Mouse (Mus musculus) kidney, embryonic 14.5 days (tissue): ENCODE data around the gene Spsb4. TPM values are rescaled to one million over a fixed set of nuclear protein-coding genes. Genes with fewer than 3 reads are reported as not detected.

Experiments
- ATAC-seq: fragments of 200-750 bp; cut with Nextera tagmentation; 2 replicates; pipeline ENCODE4 v1.8.0; 2017; ENCODE audit warnings: moderate number of reproducible peaks, mild to moderate bottlenecking, moderate TSS enrichment, moderate library complexity; ENCODE audit not compliant: low FRiP score, low TSS enrichment
- H3K27ac ChIP-seq: fragments of 300-500 bp; sonication (generic); 2 replicates; pipeline ENCODE4 v1.5.1; 2014; ENCODE audit warnings: low read depth, mild to moderate bottlenecking, low read length, moderate library complexity, mixed read lengths
- H3K27me3 ChIP-seq: fragments of 300-500 bp; sonication (generic); 2 replicates; pipeline ENCODE4 v1.6.1; 2014; ENCODE audit warnings: mild to moderate bottlenecking, low read length; ENCODE audit not compliant: control insufficient read depth, insufficient read depth
- H3K36me3 ChIP-seq: fragments of 300-500 bp; sonication (generic); 2 replicates; pipeline ENCODE4 v1.6.1; 2014; ENCODE audit warnings: low read length, mixed read lengths; ENCODE audit not compliant: control insufficient read depth, insufficient read depth
- H3K4me1 ChIP-seq: fragments of 300-500 bp; sonication (generic); 2 replicates; pipeline ENCODE4 v1.6.1; 2014; ENCODE audit warnings: low read length, mixed read lengths; ENCODE audit not compliant: control insufficient read depth, insufficient read depth
- H3K4me2 ChIP-seq: fragments of 300-500 bp; sonication (generic); replicated peaks from 2 replicates; pipeline ENCODE4 v1.6.1; 2014; ENCODE audit warnings: low read depth, mild to moderate bottlenecking, low read length
- H3K4me3 ChIP-seq: fragments of 300-500 bp; sonication (generic); 2 replicates; pipeline ENCODE4 v1.5.1; 2014; ENCODE audit warnings: mild to moderate bottlenecking, low read length
- H3K9ac ChIP-seq: fragments of 300-500 bp; sonication (generic); 2 replicates; pipeline ENCODE4 v1.6.1; 2014; ENCODE audit warnings: low read depth, mild to moderate bottlenecking, low read length, moderate library complexity
- H3K9me3 ChIP-seq: fragments of 300-500 bp; sonication (generic); 2 replicates; pipeline ENCODE4 v1.6.1; 2016; ENCODE audit warnings: low read length; ENCODE audit not compliant: control insufficient read depth
- WGBS: fragments of 180-500 bp; shearing (Covaris S2); extraction: QIAGEN DNeasy Blood & Tissue Kit; methylation state at CpG from one replicate; pipeline ENCODE4 v1.1.7; 2014; 5-methylcytosine and 5-hydroxymethylcytosine counted together
- polyA plus RNA-seq: library from polyadenylated mRNA; unstranded; fragments of >200 nt; fragmentation: Nextera tagmentation; extraction: Ambion mirVana; gene quantifications from 2 replicates; pipeline ENCODE4 v1.2.1, GENCODE M21; 2014

Spsb4 gene
- polyA plus RNA-seq, 1 experiment from 2014 or later: 55.6 TPM

DNA sequence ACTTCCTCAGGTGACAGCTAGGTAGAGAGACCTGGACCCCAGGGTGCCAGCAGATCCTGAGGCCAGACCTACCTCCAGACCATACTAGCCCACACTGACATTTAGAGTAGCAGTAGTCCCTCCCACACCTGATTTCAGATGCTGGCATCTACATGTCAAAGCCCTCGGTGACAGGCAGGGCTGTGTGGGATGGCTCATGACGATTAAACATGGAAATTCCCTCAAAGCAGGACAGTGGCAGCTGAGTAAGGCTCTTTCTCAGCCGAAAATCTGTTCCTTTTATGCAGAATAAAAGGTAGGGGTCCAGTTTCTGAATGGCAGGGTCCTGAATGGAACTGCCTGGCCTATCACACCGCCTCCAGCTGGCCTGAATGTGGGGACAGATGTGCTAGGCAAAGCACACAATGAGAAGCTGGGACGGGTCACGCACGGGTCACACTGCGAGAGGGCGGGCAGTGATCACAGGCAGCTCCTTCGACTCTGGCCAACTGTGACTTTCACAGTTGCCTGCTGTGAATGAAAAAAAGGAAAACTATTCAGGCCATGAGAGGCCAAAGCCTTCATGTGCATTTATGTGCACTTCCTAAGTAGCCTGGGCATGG lies 29.2 kb downstream of the Spsb4 start:
- Histone ChIP-seq H3K36me3 (no peaks in the 10 kb centered on the region), H3K9me3 (no peaks in the 10 kb centered on the region), H3K4me1 (peaks cover 62% of the 10 kb centered on the region), H3K4me2 (no peak overlapping the region), H3K4me3 (no peak overlapping the region), H3K9ac (no peak overlapping the region), H3K27me3 (no peaks in the 10 kb centered on the region), H3K27ac (peak overlapping the region; percentile 43; the same call in 1 of the 2 replicates)
- WGBS: 18% methylated on average over 10 of the region's 10 CpGs
- ATAC-seq: no peak

DNA sequence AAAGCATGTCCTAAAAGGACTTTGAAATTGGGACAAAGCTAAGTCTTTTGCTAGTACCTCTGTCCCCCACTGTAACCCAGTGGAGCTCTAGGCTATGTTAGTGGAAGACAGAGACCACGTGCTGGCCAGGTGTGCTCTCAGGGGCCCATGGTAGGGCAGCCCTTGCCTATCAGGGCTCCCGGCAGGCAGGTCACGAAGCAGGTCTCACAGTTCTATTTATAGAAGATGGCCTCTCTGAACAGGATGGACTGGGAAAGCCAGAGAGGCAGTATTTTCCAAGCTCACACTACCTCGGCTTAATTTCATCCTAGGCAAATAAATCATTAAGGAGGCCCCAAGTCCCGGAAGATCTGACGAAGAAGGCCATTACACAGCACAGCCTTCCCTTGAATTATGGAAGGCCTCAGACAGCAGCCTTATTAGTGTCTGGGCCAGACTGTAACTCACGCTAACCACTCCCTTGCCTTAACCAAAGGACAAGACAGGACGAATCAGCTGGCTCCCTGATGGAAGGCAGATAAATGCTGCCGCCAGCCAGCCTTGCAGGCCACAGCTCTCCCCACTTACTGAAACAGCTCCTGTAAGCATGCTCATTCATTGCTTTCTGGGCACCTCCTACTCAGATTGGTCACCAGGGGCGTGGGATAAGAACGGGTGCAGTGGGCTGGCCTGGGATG lies 31.7 kb downstream of the Spsb4 start:
- 4% methylated on average over 11 of the region's 11 CpGs for WGBS
- peaks cover 84% of the 10 kb centered on the region for H3K4me1 ChIP-seq
- H3K4me3 ChIP-seq: no peak overlapping the region
- H3K4me2 ChIP-seq: 0 out of 2 replicates have a peak overlapping the region, but pooled peaks have one; percentile 8
- ATAC-seq: peak; percentile 77
- peak overlapping the region; percentile 57 for H3K27ac ChIP-seq
- no peak overlapping the region for H3K9ac ChIP-seq
- no peaks in the 10 kb centered on the region for H3K36me3 ChIP-seq
- no peaks in the 10 kb centered on the region for H3K9me3 ChIP-seq
- no peaks in the 10 kb centered on the region for H3K27me3 ChIP-seq

DNA sequence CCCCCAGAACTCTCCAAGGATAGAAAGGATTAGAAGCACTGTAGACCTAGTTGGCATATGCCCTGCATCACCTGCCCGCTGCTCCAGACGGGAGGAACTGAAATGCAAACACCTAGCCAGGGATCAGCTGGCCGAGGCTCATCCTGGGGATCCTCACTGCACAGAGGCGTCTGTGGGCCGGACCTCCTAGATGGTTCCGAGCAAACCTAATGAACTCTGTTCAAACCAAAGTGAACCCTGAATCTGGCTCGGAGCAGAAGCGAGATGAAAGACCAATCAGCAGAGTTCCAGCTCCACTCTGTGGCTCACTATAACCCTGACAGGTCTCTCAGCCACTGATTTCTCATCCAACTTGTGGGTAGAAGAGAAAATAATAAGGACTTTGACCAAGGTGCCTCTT lies 34.6 kb downstream of the Spsb4 start:
- Histone ChIP-seq H3K27me3 (no peaks in the 10 kb centered on the region), H3K9ac (no peak overlapping the region), H3K4me1 (peaks cover 85% of the 10 kb centered on the region), H3K4me3 (no peak overlapping the region), H3K27ac (no peak overlapping the region), H3K36me3 (no peaks in the 10 kb centered on the region), H3K9me3 (no peaks in the 10 kb centered on the region), H3K4me2 (no peak overlapping the region)
- 89% methylated on average over 8 of the region's 8 CpGs for WGBS
- no peak for ATAC-seq

DNA sequence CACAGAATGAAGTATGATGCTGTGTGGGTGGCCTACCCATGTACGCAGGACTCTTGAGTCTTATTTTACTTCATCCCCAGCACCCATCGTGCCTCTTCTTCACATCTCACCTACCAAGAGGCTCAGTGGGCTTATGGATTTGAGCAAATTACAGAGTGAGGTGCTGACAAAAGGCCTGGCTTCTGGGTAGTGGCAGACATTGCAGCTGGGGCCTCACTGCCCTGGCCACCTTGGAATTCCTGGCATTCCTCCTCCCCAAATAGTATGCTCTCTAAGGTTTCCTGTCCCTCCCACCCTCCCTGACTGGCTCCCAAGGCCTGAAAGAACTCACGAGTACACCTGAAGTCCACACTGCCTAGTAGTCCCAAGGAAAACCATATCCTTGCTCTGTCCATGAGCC lies 35.7 kb downstream of the Spsb4 start:
- no peak for ATAC-seq
- no peaks in the 10 kb centered on the region for H3K9me3 ChIP-seq
- H3K4me2 ChIP-seq: no peak overlapping the region
- peak overlapping the region; percentile 43; the same call in 1 of the 2 replicates for H3K27ac ChIP-seq
- WGBS: 12% methylated on average over 3 of the region's 3 CpGs
- H3K36me3 ChIP-seq: no peaks in the 10 kb centered on the region
- no peak overlapping the region for H3K9ac ChIP-seq
- no peak overlapping the region for H3K4me3 ChIP-seq
- peaks cover 92% of the 10 kb centered on the region for H3K4me1 ChIP-seq
- H3K27me3 ChIP-seq: no peaks in the 10 kb centered on the region

DNA sequence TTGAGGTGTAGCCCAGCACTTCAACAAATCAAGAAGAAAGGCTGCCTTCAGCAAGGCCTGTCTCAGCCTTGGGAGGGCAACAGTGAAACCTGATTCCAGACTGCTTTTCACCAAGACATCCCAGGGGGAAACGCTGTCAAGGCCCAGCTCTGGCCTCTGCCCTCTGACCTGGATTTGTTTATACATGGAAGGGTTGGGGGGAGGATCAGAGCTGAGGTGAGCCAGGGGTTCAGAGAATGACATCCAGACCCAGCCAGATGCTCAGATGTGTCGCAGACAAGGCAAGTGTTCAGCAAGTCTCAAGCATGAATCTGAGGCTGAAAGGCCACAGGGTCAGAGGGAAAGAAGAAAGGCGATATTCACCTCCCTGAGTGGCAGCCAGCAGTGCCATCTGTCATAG lies 36.3 kb downstream of the Spsb4 start:
- Histone ChIP-seq H3K4me2 (no peak overlapping the region), H3K36me3 (no peaks in the 10 kb centered on the region), H3K27ac (peak overlapping the region; percentile 43), H3K27me3 (no peaks in the 10 kb centered on the region), H3K9ac (no peak overlapping the region), H3K9me3 (no peaks in the 10 kb centered on the region), H3K4me3 (no peak overlapping the region), H3K4me1 (peaks cover 92% of the 10 kb centered on the region)
- WGBS: 12% methylated on average over 3 of the region's 3 CpGs
- peak; percentile 37 for ATAC-seq

DNA sequence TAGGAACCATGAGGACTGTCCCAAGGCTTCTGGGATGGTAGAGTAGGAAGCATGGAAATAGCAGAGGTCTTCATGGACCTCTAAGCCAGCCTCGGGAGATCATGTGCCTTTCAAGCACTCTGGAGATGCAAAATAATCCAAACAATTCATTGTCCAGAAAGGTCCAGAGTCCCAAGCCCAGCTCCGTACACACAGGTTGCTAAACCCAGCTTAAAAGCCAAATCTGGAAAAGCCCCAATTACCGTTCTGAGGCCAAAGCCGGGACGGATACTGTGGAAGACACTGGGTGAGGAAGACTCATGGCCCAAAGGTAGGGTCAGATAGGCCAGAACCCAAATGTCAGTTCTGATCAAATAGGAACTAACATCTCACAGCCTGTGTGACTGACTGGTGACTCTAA lies 36.8 kb downstream of the Spsb4 start:
- Histone ChIP-seq H3K27me3 (no peaks in the 10 kb centered on the region), H3K4me2 (no peak overlapping the region), H3K36me3 (no peaks in the 10 kb centered on the region), H3K9ac (no peak overlapping the region), H3K4me3 (no peak overlapping the region), H3K27ac (peak overlapping the region; percentile 43; the same call in 1 of the 2 replicates), H3K4me1 (peaks cover 91% of the 10 kb centered on the region), H3K9me3 (no peaks in the 10 kb centered on the region)
- ATAC-seq: no peak
- WGBS: 54% methylated on average over 5 of the region's 5 CpGs

DNA sequence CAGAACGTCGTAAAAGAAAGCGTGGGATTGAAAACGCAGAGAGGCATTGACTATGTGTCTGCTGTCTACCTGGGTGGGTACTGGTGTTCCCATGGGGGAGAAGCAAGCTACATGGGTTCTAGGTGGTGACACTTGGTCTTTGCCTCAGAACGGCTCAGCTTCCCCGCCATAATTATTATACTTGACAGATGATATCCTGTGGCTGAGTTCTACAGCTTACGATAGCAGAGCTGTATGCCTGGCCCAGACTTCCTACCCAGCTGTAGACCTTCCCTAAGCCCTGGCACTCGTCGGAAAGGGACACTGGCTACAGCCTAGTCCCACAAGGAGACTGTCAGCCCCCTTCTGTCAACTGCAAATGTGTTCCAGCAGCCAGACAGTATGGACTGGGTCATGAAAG lies 37.5 kb downstream of the Spsb4 start:
- Histone ChIP-seq H3K27me3 (no peaks in the 10 kb centered on the region), H3K9ac (no peak overlapping the region), H3K4me1 (peaks cover 84% of the 10 kb centered on the region), H3K36me3 (no peaks in the 10 kb centered on the region), H3K9me3 (no peaks in the 10 kb centered on the region), H3K27ac (peak overlapping the region; percentile 80), H3K4me3 (no peak overlapping the region), H3K4me2 (no peak overlapping the region)
- ATAC-seq: no peak
- WGBS: 10% methylated on average over 9 of the region's 9 CpGs

DNA sequence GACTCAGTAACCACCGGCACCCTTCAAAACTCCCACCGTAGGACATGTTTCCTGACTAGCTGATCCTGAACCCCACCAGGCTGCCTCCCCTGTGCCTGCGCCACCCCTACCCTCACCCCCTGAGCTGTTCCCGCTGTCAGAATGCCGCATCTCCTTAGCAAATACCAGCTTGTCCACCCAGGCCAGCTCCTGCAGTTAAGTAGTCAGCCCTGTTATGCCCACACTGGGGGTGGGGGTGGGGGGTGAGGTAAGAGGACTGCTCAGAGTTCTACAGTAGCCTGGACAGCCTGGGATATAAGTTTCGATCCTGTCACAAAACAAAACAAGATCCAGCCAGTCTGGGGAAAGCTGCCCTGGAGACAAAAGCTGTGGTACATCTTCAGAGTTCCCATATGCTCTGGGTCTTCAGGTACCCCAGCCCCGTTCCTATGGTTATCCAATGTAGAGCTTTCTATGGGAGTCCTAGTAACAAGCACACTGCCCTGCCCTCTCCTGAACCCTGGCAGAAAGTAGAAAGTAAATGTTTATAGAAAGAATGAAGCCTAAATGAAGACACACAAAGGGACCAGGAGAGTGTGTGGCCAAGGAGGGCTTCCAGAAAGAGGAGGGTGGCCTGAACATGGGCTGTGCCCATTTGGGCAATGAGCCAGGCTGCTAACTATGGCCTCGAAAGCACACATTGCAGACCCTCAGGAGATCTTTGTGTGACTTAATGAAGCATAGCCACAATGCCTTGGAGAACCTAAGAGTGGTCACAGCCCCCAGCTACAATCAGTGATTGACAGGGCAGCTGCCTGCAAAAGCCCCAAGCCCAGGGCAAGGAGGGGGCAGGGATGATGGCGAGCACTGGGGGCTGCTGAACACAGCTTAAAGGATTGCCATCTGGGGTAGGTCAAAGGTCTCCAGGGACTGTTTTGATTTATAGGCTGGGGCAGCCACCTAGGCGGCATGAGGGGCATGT lies 38.3 kb downstream of the Spsb4 start:
- H3K27ac ChIP-seq: peak overlapping the region; percentile 80
- H3K9ac ChIP-seq: peak overlapping the region; percentile 42; the same call in 1 of the 2 replicates
- peak; percentile 76 for ATAC-seq
- 25% methylated on average over 10 of the region's 10 CpGs for WGBS
- H3K36me3 ChIP-seq: no peaks in the 10 kb centered on the region
- no peak overlapping the region; the same call in 1 of the 2 replicates for H3K4me2 ChIP-seq
- H3K27me3 ChIP-seq: no peaks in the 10 kb centered on the region
- H3K4me1 ChIP-seq: peaks cover 76% of the 10 kb centered on the region
- H3K4me3 ChIP-seq: no peak overlapping the region
- H3K9me3 ChIP-seq: no peaks in the 10 kb centered on the region
